20 mouse cellular contexts compared by ENCODE assay signal in genomic region chr5:118655966-118656365, GRCm38 (mm10).
DNase-seq lines count a peak whose midpoint lies in the region; ATAC-seq and TF ChIP-seq lines count a peak whose summit lies in the region.
"Had no signal": no experiment of that assay in that cellular context is flagged by ENCODE, and none has a peak within 500 bp of the region (broad histone marks: within the 10 kb centered on the region; RNA-seq: fewer than 3 reads in every experiment).

No protein-coding gene starts in this region.

- no peak for TF ChIP-seq CTCF in intestine, postnatal 0 days (IDR thresholded peaks at IDR 0.05; ENCODE audit: low read depth)

- no peak for ATAC-seq in intestine, postnatal 0 days
- ATAC-seq in intestine, embryonic 16.5 days, result no peak
- no peak for ATAC-seq in midbrain, embryonic 14.5 days (ENCODE audit: low FRiP score, low TSS enrichment)
- no peak for ATAC-seq in midbrain, embryonic 13.5 days
- ATAC-seq: CD4-positive, CD25-positive, alpha-beta regulatory T cell, adult 4 months had no signal

- H3K9ac ChIP-seq in intestine, postnatal 0 days (ENCODE audit: low read depth, low read length), result no peak overlapping the region
- no peak overlapping the region for H3K9ac ChIP-seq in intestine, embryonic 16.5 days (ENCODE audit: low read depth, low read length)
- no peak overlapping the region for H3K9ac ChIP-seq in midbrain, embryonic 14.5 days (replicated peaks; ENCODE audit: low read length)
- no peak overlapping the region for H3K9ac ChIP-seq in midbrain, embryonic 13.5 days (replicated peaks)
- H3K9ac ChIP-seq: hindbrain, embryonic 15.5 days; liver, embryonic 14.5 days; midbrain, embryonic 15.5 days had no signal

- H3K27ac ChIP-seq in intestine, postnatal 0 days (ENCODE audit: low read depth, low read length), result 0 out of 2 replicates have a peak overlapping the region, but pooled peaks have one; percentile 21
- no peak overlapping the region for H3K27ac ChIP-seq in intestine, embryonic 16.5 days (ENCODE audit: low read length)
- 0 out of 2 replicates have a peak overlapping the region, but pooled peaks have one; percentile 13 for H3K27ac ChIP-seq in midbrain, embryonic 14.5 days (replicated peaks; ENCODE audit: low read depth, low read length)
- no peak overlapping the region for H3K27ac ChIP-seq in midbrain, embryonic 13.5 days
- H3K27ac ChIP-seq: hindbrain, embryonic 15.5 days; liver, embryonic 14.5 days had no signal

- 68% methylated on average over 6 of the region's 6 CpGs for WGBS in intestine, postnatal 0 days
- 65% methylated on average over 6 of the region's 6 CpGs for WGBS in intestine, embryonic 16.5 days
- WGBS in midbrain, embryonic 14.5 days, result 94% methylated on average over 6 of the region's 6 CpGs
- 90% methylated on average over 6 of the region's 6 CpGs for WGBS in midbrain, embryonic 13.5 days

- no peaks in the 10 kb centered on the region for H3K27me3 ChIP-seq in intestine, postnatal 0 days (replicated peaks; ENCODE audit: control insufficient read depth, insufficient read depth, low read length)
- no peaks in the 10 kb centered on the region for H3K27me3 ChIP-seq in intestine, embryonic 16.5 days (replicated peaks; ENCODE audit: control insufficient read depth, insufficient read depth, low read length)
- H3K27me3 ChIP-seq in midbrain, embryonic 14.5 days (ENCODE audit: control insufficient read depth, insufficient read depth, low read length), result no peaks in the 10 kb centered on the region
- H3K27me3 ChIP-seq in midbrain, embryonic 13.5 days, result no peaks in the 10 kb centered on the region
- H3K27me3 ChIP-seq: hindbrain, embryonic 15.5 days; midbrain, embryonic 15.5 days had no signal

- H3K36me3 ChIP-seq in intestine, postnatal 0 days (ENCODE audit: control insufficient read depth, insufficient read depth), result no peaks in the 10 kb centered on the region
- no peaks in the 10 kb centered on the region for H3K36me3 ChIP-seq in intestine, embryonic 16.5 days (ENCODE audit: control insufficient read depth, insufficient read depth, low read length)
- H3K36me3 ChIP-seq in midbrain, embryonic 14.5 days (ENCODE audit: control insufficient read depth, insufficient read depth, low read length), result no peaks in the 10 kb centered on the region
- H3K36me3 ChIP-seq in midbrain, embryonic 13.5 days, result no peaks in the 10 kb centered on the region
- H3K36me3 ChIP-seq: hindbrain, embryonic 15.5 days; midbrain, embryonic 15.5 days had no signal

- H3K9me3 ChIP-seq in intestine, postnatal 0 days (ENCODE audit: control insufficient read depth), result no peaks in the 10 kb centered on the region
- no peaks in the 10 kb centered on the region for H3K9me3 ChIP-seq in intestine, embryonic 16.5 days (ENCODE audit: control insufficient read depth, low read length)
- H3K9me3 ChIP-seq in midbrain, embryonic 14.5 days (ENCODE audit: control insufficient read depth, low read length), result no peaks in the 10 kb centered on the region
- no peaks in the 10 kb centered on the region for H3K9me3 ChIP-seq in midbrain, embryonic 13.5 days
- H3K9me3 ChIP-seq: G1E; hindbrain, embryonic 15.5 days; midbrain, embryonic 15.5 days had no signal

- H3K4me3 ChIP-seq in intestine, postnatal 0 days (ENCODE audit: low read depth, low read length), result no peak overlapping the region
- H3K4me3 ChIP-seq in intestine, embryonic 16.5 days (ENCODE audit: low read length), result no peak overlapping the region
- no peak overlapping the region for H3K4me3 ChIP-seq in midbrain, embryonic 14.5 days (replicated peaks; ENCODE audit: low read depth, low read length)
- no peak overlapping the region for H3K4me3 ChIP-seq in midbrain, embryonic 13.5 days (replicated peaks)
- H3K4me3 ChIP-seq: erythroblast, embryonic 14.5 days; hindbrain, embryonic 15.5 days; midbrain, embryonic 15.5 days had no signal

- no peak for DNase-seq in midbrain, embryonic 14.5 days
- DNase-seq in lung, postnatal 25 days (ENCODE audit: low spot score), result peak; percentile 28
- no peak for DNase-seq in thymus, postnatal 10 days (ENCODE audit: low spot score in 2 of 2)
- DNase-seq in spleen, postnatal 14 days (ENCODE audit: low spot score in 2 of 2), result no peak
- DNase-seq: cerebellum, adult 11 months; cerebellum, postnatal 14 days; gastrocnemius, postnatal 25 days; kidney, adult 18-20 months; kidney, postnatal 25 days; layer of hippocampus, adult 9-11 months; thymus, adult 18-20 months had no signal

- peaks cover 8% of the 10 kb centered on the region; the same call in 1 of the 2 replicates for H3K4me1 ChIP-seq in intestine, postnatal 0 days (replicated peaks; ENCODE audit: control insufficient read depth, insufficient read depth, low read length)
- H3K4me1 ChIP-seq in intestine, embryonic 16.5 days (ENCODE audit: control insufficient read depth, insufficient read depth, low read length), result peaks cover 30% of the 10 kb centered on the region
- 0 out of 2 replicates have a peak, but pooled peaks cover 5% of the 10 kb centered on the region for H3K4me1 ChIP-seq in midbrain, embryonic 14.5 days (ENCODE audit: control insufficient read depth, insufficient read depth, low read length)
- peaks cover 44% of the 10 kb centered on the region for H3K4me1 ChIP-seq in midbrain, embryonic 13.5 days (replicated peaks)

- H3K4me2 ChIP-seq in intestine, postnatal 0 days (replicated peaks; ENCODE audit: low read depth), result no peak overlapping the region
- no peak overlapping the region for H3K4me2 ChIP-seq in intestine, embryonic 16.5 days (ENCODE audit: low read depth, low read length)
- H3K4me2 ChIP-seq in midbrain, embryonic 14.5 days (ENCODE audit: low read length), result no peak overlapping the region
- H3K4me2 ChIP-seq in midbrain, embryonic 13.5 days (replicated peaks), result no peak overlapping the region
- H3K4me2 ChIP-seq: hindbrain, embryonic 15.5 days; midbrain, embryonic 15.5 days had no signal

Comparison
In these comparisons a context has a peak if more than half of its experiments do, and no peak if none do; other contexts are left out.
1. H3K27ac ChIP-seq: peak in intestine, postnatal 0 days (single experiment) and midbrain, embryonic 14.5 days (single experiment); none in intestine, embryonic 16.5 days (single experiment) and midbrain, embryonic 13.5 days (single experiment).